Mouse (Mus musculus) CH12.LX (cell line): Measurements from ENCODE around the gene Ppp1r27.

Source experiments
- CHD1 ChIP-seq: IDR thresholded peaks from 2 replicates; pipeline ENCODE4 v1.6.1; 2012; ENCODE audit warnings: low read depth, low read length, improper control_type of control experiment, inconsistent platforms
- CHD2 ChIP-seq: IDR thresholded peaks from 2 replicates; pipeline ENCODE4 v1.6.1; 2011; ENCODE audit warnings: low read length, improper control_type of control experiment
- CTCF ChIP-seq, 2 experiments: IDR thresholded peaks in 1 of 2; conservative IDR thresholded peaks in 1 of 2; 2 replicates each; pipeline ENCODE4 v1.5.1; 2011 to 2012; ENCODE audit warnings: low read depth in 2 of 2, low read length in 2 of 2, improper control_type of control experiment in 1 of 2, inconsistent platforms in 1 of 2, mild to moderate bottlenecking in 1 of 2, moderate library complexity in 1 of 2
- EP300 ChIP-seq: IDR thresholded peaks from 2 replicates; pipeline ENCODE4 v1.6.1; 2011; ENCODE audit warnings: low read length, improper control_type of control experiment
- JUN ChIP-seq: IDR thresholded peaks from 2 replicates; pipeline ENCODE4 v1.6.1; 2011; ENCODE audit warnings: low read depth, mild to moderate bottlenecking, low read length, improper control_type of control experiment, moderate library complexity; ENCODE audit not compliant: insufficient read depth
- KAT2A ChIP-seq: IDR thresholded peaks from 2 replicates; pipeline ENCODE4 v1.6.1; 2012; ENCODE audit warnings: low read length, improper control_type of control experiment, inconsistent platforms; ENCODE audit not compliant: insufficient replicate concordance
- MAX ChIP-seq: IDR thresholded peaks from 2 replicates; pipeline ENCODE4 v1.6.1; 2011; ENCODE audit warnings: low read length, improper control_type of control experiment
- NRF1 ChIP-seq: IDR thresholded peaks from 2 replicates; pipeline ENCODE4 v1.6.1; 2014; ENCODE audit warnings: low read depth, mild to moderate bottlenecking, inconsistent platforms, low read length, improper control_type of control experiment, moderate library complexity
- POLR2A ChIP-seq: IDR thresholded peaks from 2 replicates; pipeline ENCODE4 v1.6.1; 2011; ENCODE audit warnings: low read depth, mild to moderate bottlenecking, improper control_type of control experiment, low read length
- SIN3A ChIP-seq: IDR thresholded peaks from 2 replicates; pipeline ENCODE4 v1.6.1; 2012; ENCODE audit warnings: low read length, improper control_type of control experiment, inconsistent platforms
- ZNF384 ChIP-seq: IDR thresholded peaks from 2 replicates; pipeline ENCODE4 v1.6.1; 2012; ENCODE audit warnings: low read depth, low read length, improper control_type of control experiment, inconsistent platforms

DNA sequence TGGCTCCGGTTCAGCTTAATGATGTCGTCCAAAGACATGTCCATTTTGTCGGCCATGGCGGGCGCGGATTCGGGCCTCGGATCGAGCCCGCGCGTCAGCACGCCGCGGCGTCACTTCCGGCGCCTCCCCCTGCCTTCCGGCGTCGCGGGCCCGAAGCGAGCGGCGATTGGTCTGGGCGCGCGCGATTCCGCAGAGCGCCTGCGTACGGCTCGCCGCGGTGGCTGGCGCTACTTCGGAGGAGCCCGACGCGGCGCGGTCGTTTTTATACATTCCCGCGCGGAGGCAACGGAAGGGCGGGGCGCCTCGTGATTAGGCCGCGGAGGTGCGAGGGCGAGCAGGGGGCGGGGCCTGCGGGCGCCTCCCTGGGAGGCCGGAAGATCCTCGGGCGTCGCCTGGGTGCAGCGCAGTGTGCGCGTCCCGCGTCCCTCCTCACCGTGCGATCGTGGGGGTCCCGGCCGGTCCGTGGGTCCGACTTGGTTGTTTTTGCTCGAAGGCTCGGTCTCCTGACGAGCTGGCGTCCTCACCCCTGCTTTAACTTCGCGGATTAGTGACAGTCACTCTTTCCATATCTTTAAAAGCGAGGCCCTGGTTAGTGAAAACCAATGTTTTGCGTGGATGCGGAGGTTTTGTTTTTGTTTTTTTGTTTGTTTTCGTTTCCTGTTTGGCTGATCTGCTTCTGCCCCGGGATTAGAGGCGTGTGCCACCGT lies 47.5 kb upstream of the Ppp1r27 start, which contains the start of the genes Alyref and Anapc11:
- TF ChIP-seq CHD2, result peak; percentile 62
- TF ChIP-seq CHD1, result no peak; the same call in none of the 2 replicates
- TF ChIP-seq KAT2A, result peak; percentile 93; the same call in 1 of the 2 replicates
- TF ChIP-seq JUN, result 0 out of 2 replicates have a peak, but pooled peaks have one; percentile 13
- TF ChIP-seq MAX, result peak; percentile 99
- peak; percentile 77; the same call in 1 of the 2 replicates for TF ChIP-seq SIN3A
- TF ChIP-seq ZNF384, result no peak
- TF ChIP-seq CTCF (conservative IDR thresholded peaks at IDR 0.05 in 1 of 2, IDR thresholded peaks at IDR 0.05 in 1 of 2; ENCODE audit: low read depth in 2 of 2, low read length in 2 of 2), result no peak
- TF ChIP-seq POLR2A, result peak; percentile 95
- TF ChIP-seq EP300, result 0 out of 2 replicates have a peak, but pooled peaks have one; percentile 24
- TF ChIP-seq NRF1, result peak; percentile 97
